Mouse (Mus musculus) liver, postnatal 0 days (tissue): ENCODE measurements around the gene P2ry12. TPM values are rescaled to one million over a fixed set of nuclear protein-coding genes. Genes with fewer than 3 reads are reported as not detected.

Experiments
- ATAC-seq: fragments of 200-750 bp; cut with Nextera tagmentation; 2 replicates; pipeline ENCODE4 v1.8.0; 2017; ENCODE audit warnings: mild to moderate bottlenecking, moderate library complexity
- DNase-seq: peaks from one replicate; pipeline ENCODE4 v3.0.0-alpha.2; 2016
- H3K27ac ChIP-seq: fragments of 300-500 bp; sonication (generic); 2 replicates; pipeline ENCODE4 v1.5.1; 2014; ENCODE audit warnings: antibody characterized with exemption, moderate library complexity, mild to moderate bottlenecking, low read depth
- H3K27me3 ChIP-seq: fragments of 300-500 bp; sonication (generic); 2 replicates; pipeline ENCODE4 v1.6.1; 2014; ENCODE audit warnings: low read length, control low read depth, mixed read lengths; ENCODE audit not compliant: insufficient read depth
- H3K36me3 ChIP-seq: fragments of 300-500 bp; sonication (generic); replicated peaks from 2 replicates; pipeline ENCODE4 v1.6.1; 2014; ENCODE audit warnings: mild to moderate bottlenecking, control low read depth, low read length, moderate library complexity, mixed read lengths; ENCODE audit not compliant: insufficient read depth
- H3K4me1 ChIP-seq: fragments of 300-500 bp; sonication (generic); 2 replicates; pipeline ENCODE4 v1.6.1; 2014; ENCODE audit warnings: antibody characterized with exemption, mild to moderate bottlenecking, control low read depth; ENCODE audit not compliant: insufficient read depth
- H3K4me2 ChIP-seq: fragments of 300-500 bp; sonication (generic); 2 replicates; pipeline ENCODE4 v1.6.1; 2014; ENCODE audit warnings: low read depth, mild to moderate bottlenecking, low read length, moderate library complexity, mixed read lengths
- H3K4me3 ChIP-seq: fragments of 300-500 bp; sonication (generic); 2 replicates; pipeline ENCODE4 v1.5.1; 2014; ENCODE audit warnings: low read depth, low read length
- H3K9ac ChIP-seq: fragments of 300-500 bp; sonication (generic); replicated peaks from 2 replicates; pipeline ENCODE4 v1.6.1; 2014; ENCODE audit warnings: mild to moderate bottlenecking, moderate library complexity
- H3K9me3 ChIP-seq: fragments of 300-500 bp; sonication (generic); 2 replicates; pipeline ENCODE4 v1.6.1; 2016; ENCODE audit warnings: mild to moderate bottlenecking, control low read depth, low read length, mixed read lengths
- CTCF ChIP-seq: sonication (generic); IDR thresholded peaks from 2 replicates; pipeline ENCODE4 v1.5.1; 2016; ENCODE audit warnings: antibody characterized with exemption, low read depth
- EP300 ChIP-seq: IDR thresholded peaks from 2 replicates; pipeline ENCODE4 v1.6.1; 2016; ENCODE audit warnings: antibody characterized with exemption, low read depth, mild to moderate bottlenecking
- WGBS: fragments of 180-500 bp; shearing (Covaris S2); extraction: QIAGEN DNeasy Blood & Tissue Kit; methylation state at CpG from one replicate; pipeline ENCODE4 v1.1.7; 2014; ENCODE audit not compliant: insufficient replicate concordance; 5-methylcytosine and 5-hydroxymethylcytosine counted together
- polyA plus RNA-seq: library from polyadenylated mRNA; unstranded; fragments of >200 nt; fragmentation: Nextera tagmentation; extraction: Ambion mirVana; gene quantifications from 2 replicates; pipeline ENCODE4 v1.2.1, GENCODE M21; 2015

P2ry12 gene
- 3.0 and 3.3 TPM in 2 replicates for polyA plus RNA-seq

- 71% methylated on average over 7 of the region's 7 CpGs for WGBS
- H3K27ac ChIP-seq: peak within 1 kb of the TSS; percentile 72
- H3K9ac ChIP-seq: no peak within 1 kb of the TSS
- no peaks in the 10 kb centered on the region for H3K9me3 ChIP-seq
- H3K36me3 ChIP-seq: no peaks in the 10 kb centered on the region
- no peak within 1 kb of the TSS for H3K4me3 ChIP-seq
- TF ChIP-seq EP300: no peak
- no peak for TF ChIP-seq CTCF
- DNase-seq (no peak), ATAC-seq (peak; percentile 27; the same call in 1 of the 2 replicates)
- peak within 1 kb of the TSS; percentile 36 for H3K4me2 ChIP-seq
- H3K27me3 ChIP-seq: no peaks in the 10 kb centered on the region
- H3K4me1 ChIP-seq: peaks cover 3% of the 10 kb centered on the region; the same call in 1 of the 2 replicates
Observed at GRCm38 (mm10) chr3:59262704-59263103, at the start of gene P2ry12. Gene P2ry12, minus strand, starts transcription at chr3:59262871.

GRCm38 (mm10) chr3:59305518-59305917, 42.8 kb upstream of the P2ry12 start:
- WGBS: 78% methylated on average over 2 of the region's 2 CpGs
- ATAC-seq: no peak

GRCm38 (mm10) chr3:59304944-59305343, 42.3 kb upstream of the P2ry12 start:
- H3K27me3 ChIP-seq: no peaks in the 10 kb centered on the region
- no peak for ATAC-seq
- DNase-seq: no peak
- no peak overlapping the region for H3K4me3 ChIP-seq
- H3K9me3 ChIP-seq: no peaks in the 10 kb centered on the region
- no peaks in the 10 kb centered on the region for H3K36me3 ChIP-seq
- H3K27ac ChIP-seq: no peak overlapping the region
- no peak overlapping the region for H3K4me2 ChIP-seq
- no peak overlapping the region for H3K9ac ChIP-seq
- no peak for TF ChIP-seq EP300
- TF ChIP-seq CTCF: no peak
- 82% methylated on average over 5 of the region's 5 CpGs for WGBS
- H3K4me1 ChIP-seq: no peaks in the 10 kb centered on the region

More at GRCm38 (mm10) chr3:59305518-59305917, 42.8 kb upstream of the P2ry12 start:
- no peaks in the 10 kb centered on the region for H3K36me3 ChIP-seq
- DNase-seq: no peak
- H3K9ac ChIP-seq: no peak overlapping the region
- H3K27me3 ChIP-seq: no peaks in the 10 kb centered on the region
- H3K4me2 ChIP-seq: no peak overlapping the region
- no peaks in the 10 kb centered on the region for H3K4me1 ChIP-seq
- no peak for TF ChIP-seq CTCF
- TF ChIP-seq EP300: no peak
- no peaks in the 10 kb centered on the region for H3K9me3 ChIP-seq
- H3K27ac ChIP-seq: no peak overlapping the region
- no peak overlapping the region for H3K4me3 ChIP-seq

- TF ChIP-seq EP300 (no peak), CTCF (no peak)
- H3K4me3 ChIP-seq: no peak overlapping the region
- H3K9me3 ChIP-seq: no peaks in the 10 kb centered on the region
- no peaks in the 10 kb centered on the region for H3K4me1 ChIP-seq
- no peaks in the 10 kb centered on the region for H3K27me3 ChIP-seq
- ATAC-seq (no peak), DNase-seq (no peak)
- H3K36me3 ChIP-seq: no peaks in the 10 kb centered on the region
- 84% methylated on average over 16 of the region's 16 CpGs for WGBS
- no peak overlapping the region for H3K27ac ChIP-seq
- H3K9ac ChIP-seq: no peak overlapping the region
- H3K4me2 ChIP-seq: no peak overlapping the region
Observed at GRCm38 (mm10) chr3:59297653-59298052, 35.0 kb upstream of the P2ry12 start.

GRCm38 (mm10) chr3:59296563-59297130, 34.0 kb upstream of the P2ry12 start:
- no peak for ATAC-seq
- H3K27ac ChIP-seq: no peak overlapping the region
- no peaks in the 10 kb centered on the region for H3K36me3 ChIP-seq
- no peak overlapping the region for H3K4me3 ChIP-seq
- no peak overlapping the region for H3K9ac ChIP-seq
- no peaks in the 10 kb centered on the region for H3K4me1 ChIP-seq
- no peak for TF ChIP-seq CTCF
- no peak for TF ChIP-seq EP300
- DNase-seq: no peak
- H3K27me3 ChIP-seq: no peaks in the 10 kb centered on the region
- no peak overlapping the region for H3K4me2 ChIP-seq
- H3K9me3 ChIP-seq: no peaks in the 10 kb centered on the region
- 83% methylated on average over 5 of the region's 5 CpGs for WGBS

DNA sequence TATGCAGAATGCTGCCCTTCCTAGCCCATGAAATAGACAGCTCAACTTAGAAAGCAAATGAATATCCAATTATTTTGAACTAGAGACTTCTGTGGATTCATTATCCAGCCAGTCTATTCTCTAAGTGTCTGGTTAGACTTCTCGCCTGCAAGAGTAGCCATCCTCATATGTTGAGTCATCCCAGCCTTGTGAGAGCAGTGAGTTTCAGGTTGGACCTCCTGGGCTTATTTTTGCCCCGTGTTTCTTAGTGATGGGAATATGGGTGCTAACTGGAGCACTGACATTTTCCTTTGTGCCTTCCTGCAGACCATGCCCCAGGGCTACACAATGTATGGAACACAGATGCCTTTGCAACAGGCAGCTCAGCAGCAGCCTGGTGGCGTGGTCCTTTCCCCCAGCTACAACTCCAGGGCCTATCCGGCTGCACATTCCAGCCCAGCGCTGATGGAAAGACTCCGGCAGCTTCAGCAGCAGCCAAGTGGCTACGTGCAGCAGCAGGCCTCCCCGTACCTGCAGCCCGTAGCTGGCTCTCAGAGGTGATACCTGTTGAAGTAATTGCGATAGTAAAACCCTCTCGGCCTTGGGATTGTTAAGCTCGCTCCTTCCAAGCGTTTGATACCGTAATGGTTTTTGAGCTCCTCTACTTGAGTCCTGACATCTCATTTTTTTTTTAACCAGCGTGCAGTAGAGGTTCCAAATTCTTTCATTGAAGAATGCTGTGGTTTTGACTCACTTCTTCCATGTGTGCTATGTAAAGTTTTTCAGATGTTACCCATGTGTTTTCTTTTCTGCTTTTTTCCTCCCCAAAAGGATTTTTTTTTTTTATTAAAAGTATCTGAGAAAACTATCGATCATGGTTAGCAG, 33.3 kb upstream of the P2ry12 start:
- 86% methylated on average over 16 of the region's 16 CpGs for WGBS

More for the DNA sequence above, 33.3 kb upstream of the P2ry12 start:
- H3K4me2 ChIP-seq: no peak overlapping the region
- DNase-seq (no peak), ATAC-seq (no peak)
- H3K9me3 ChIP-seq: no peaks in the 10 kb centered on the region
- no peak for TF ChIP-seq CTCF
- no peak for TF ChIP-seq EP300
- no peaks in the 10 kb centered on the region for H3K4me1 ChIP-seq
- H3K36me3 ChIP-seq: no peaks in the 10 kb centered on the region
- H3K27ac ChIP-seq: no peak overlapping the region
- H3K27me3 ChIP-seq: no peaks in the 10 kb centered on the region
- H3K9ac ChIP-seq: no peak overlapping the region
- no peak overlapping the region for H3K4me3 ChIP-seq
